Mouse (Mus musculus) yolk sac, embryonic 10.5 days (tissue): ENCODE measurements around the gene Bace1.
"Not testable (repeated sequence)": the region's sequence is repeated elsewhere in the genome, so short reads cannot be mapped to it uniquely, and the experiment has no call there.

Source experiments
- DNase-seq: peaks from one replicate; pipeline ENCODE4 v3.0.0-alpha.2; 2017; ENCODE audit warnings: low spot score

Gene Bace1

DNA sequence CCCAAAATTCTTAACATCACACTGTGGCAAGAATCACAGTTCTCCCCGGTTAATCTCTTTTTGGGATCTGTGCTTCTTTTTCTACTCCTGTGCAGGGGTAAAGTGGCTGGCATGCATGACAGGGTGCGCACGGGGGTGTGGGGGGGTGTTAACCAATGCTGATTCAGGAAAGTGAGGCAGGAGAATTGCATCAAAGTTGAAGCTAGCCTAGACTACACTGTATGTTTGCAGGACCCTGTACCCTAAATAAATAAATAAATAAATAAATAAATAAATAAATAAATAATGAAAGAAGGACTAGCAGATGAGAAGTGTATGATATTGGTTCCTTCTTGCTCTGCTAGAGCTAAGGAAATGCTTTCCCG, 329 bp upstream of the Bace1 start:
- DNase-seq: no peak

DNA sequence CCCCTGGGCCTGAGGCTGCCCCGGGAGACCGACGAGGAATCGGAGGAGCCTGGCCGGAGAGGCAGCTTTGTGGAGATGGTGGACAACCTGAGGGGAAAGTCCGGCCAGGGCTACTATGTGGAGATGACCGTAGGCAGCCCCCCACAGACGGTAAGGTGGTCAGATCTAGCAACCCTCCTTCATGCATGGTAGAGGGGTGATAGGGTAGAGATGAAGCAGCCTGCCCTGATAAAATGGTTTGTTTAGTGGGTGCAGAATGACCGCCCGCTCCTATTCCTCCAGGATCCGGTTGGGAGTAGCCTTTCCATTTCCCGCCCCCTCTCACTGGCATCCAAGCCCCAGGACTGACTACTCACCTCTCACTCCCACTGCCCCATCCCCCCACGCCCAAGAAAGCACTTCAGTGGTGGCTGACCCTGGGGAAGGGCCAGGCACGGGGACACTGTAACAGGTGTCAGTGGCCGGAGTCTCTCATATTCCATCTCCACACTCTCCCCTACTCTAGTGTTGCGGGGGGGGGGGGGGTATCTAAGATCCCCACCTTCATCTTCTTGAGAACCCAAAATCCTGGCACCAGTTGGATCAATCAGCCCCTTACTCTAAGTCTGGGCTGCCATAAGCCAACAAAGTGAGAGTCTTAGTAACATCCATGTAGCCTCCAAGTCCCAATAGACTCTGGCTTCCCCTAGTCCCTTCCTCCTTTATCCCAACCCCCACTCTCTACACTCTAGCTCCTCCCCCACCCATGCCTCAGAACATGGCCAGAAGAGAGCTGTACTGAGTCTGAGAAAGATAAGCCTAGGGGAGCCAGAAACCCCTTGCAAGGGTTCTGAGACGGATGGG, 980 bp downstream of the Bace1 start:
- no peak for DNase-seq

DNA sequence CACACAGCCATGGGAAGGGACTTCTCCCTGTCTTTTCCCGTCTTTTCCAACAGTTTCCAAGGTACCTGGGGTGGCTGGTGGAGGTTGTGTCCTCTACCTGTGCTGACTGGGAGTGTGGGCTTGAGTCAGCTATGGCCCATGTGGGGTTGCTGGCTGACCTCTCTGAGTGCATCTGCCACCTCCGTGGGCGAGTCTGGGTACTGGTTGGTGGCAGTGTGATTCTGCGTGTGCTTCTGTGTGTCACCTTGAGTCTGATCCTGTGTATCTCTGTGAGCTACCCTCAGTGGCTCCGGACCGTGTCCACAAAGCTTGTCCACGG, 1.6 kb downstream of the Bace1 start:
- DNase-seq: no peak

DNA sequence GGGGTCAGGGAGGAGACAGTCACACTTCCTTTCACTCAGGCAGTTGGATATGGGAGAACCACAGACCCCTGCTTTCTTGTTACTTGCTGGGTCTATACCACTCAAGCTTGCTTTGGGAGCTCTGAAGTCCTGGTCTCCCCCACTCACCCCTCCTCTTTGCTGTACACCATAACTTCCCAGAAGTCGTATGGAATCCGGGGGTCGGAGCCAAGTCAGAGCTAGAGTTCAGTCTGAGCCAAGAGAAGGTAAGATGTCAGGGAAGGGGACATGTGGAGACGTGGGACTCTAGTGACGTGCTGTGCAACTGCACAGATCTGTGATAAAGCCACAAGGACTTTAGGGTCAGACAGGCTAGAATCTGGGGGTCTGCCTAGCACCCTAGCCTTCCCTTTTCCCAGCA, 2.0 kb downstream of the Bace1 start:
- no peak for DNase-seq

DNA sequence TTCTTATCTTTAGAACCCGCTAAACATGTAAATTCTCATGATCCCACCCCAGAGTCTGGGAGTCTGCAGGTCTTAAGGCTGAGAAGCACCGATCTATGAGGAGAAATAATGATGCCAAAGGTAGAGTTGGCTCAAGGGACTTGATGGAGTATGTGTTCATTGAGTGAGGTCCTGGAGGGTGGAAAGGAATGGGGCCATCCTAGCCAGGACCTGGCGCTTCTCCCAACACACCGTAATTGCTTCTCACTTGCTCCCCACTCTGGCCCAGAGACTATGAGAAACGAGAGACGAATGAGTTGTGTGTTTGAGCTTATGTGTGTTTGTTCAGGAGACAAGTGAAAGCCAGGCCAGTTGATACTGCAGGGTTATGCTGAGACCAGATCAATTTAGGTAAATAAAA, 3.1 kb downstream of the Bace1 start:
- no peak for DNase-seq

DNA sequence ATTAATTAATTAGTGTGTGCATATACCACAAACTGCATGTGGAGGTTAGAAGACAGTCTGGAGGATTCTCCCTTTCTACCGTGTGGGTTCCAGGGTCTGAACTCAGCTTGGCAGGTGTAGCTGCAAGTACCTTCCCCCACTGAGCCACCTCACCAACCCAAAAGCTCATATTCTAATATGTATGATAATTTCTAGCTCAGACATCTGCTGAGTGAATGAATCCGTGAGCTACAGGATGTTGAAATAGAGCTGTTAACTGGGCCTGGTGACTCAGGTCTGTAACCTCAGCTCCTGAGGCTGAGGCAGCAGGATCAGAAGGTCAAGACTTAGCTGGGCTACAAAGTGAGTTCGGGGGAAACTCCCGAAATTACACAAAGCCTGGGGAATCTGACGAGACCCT, 4.6 kb downstream of the Bace1 start:
- no peak for DNase-seq

DNA sequence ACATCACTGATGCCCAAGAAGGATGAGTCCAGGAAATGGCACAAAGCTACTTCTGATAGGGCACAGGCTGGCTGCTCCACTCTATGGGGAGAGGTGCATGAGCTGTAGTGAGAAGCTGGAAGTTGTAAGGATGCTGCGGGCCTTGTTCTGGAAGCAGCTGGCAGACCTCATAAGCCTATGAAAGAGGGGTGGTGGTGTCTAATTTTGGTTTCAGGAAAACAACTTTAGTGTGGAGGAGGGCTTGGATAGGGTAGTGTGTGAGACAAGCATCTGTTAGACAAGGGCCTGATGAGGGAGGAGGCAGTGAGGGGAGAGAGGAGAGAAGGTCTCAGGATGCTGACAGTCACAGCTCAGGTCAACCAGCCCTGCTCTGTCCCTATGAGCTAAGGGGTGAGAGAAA, 5.4 kb downstream of the Bace1 start:
- DNase-seq: no peak

DNA sequence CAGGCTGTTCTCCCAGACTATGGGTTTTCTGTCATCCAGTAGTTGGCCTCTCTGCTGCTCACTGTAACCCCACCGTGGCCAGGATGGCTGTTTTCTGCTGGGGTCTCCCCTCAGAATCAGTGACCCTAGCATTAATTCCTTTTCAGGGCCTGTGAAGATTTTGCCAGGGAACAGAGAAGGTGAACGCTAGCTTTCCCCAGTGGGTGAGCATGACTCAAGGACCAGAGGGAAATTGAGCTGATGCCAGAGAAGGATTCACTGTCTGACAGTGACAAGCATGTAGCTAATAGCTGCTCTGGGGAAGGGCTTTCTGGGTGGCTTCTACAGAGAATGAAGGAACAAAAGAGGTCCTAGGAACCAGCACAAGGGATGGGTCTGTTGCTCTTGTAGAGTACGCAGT, 7.2 kb downstream of the Bace1 start:
- no peak for DNase-seq

DNA sequence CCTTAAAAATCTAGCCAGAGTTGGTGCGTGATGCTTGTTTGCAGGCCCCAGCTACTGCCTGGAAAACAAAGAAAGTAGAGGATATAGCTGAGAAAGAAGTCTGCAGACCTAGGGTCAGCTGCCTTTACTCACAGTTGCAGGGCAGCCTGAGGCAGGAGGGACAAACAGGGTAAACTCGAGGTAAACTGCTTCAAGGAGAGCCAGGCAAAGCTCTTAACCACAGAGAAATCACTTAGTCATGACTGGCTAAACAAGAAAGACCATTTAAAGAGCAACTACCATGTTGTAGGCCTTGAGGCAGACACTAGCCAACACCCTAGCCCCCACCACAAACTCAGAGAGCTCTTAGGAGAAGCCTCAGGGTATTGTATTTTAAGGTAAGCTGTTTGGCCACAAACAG, 7.8 kb downstream of the Bace1 start:
- DNase-seq: not testable (repeated sequence)

DNA sequence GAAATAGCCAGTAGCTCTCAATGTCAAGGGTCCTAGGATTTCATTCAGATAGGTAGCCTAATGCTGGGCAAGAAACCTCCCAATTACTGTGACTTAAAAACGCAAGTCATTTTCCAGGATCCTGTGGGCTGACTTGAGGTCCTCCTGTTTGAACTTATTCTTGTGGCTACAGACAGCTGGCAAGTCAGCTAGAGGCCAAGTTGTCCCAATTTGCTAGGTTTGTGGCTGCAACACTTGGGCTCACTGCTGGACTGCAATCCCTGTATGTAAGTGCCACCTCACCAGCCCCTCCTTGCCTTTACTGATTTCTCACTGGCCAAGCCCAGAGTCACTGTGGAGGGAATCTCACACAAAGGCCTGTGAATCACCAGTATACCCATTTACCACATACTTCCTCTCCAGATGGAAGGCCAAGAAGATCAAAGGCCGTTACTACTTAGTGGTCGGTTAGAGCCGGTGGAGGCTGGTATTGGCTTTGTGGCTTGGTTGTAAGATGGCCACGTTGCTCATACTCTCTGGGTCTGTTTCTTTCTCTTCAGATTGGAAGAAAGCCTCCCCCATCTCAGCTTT, 8.6 kb downstream of the Bace1 start:
- no peak for DNase-seq

DNA sequence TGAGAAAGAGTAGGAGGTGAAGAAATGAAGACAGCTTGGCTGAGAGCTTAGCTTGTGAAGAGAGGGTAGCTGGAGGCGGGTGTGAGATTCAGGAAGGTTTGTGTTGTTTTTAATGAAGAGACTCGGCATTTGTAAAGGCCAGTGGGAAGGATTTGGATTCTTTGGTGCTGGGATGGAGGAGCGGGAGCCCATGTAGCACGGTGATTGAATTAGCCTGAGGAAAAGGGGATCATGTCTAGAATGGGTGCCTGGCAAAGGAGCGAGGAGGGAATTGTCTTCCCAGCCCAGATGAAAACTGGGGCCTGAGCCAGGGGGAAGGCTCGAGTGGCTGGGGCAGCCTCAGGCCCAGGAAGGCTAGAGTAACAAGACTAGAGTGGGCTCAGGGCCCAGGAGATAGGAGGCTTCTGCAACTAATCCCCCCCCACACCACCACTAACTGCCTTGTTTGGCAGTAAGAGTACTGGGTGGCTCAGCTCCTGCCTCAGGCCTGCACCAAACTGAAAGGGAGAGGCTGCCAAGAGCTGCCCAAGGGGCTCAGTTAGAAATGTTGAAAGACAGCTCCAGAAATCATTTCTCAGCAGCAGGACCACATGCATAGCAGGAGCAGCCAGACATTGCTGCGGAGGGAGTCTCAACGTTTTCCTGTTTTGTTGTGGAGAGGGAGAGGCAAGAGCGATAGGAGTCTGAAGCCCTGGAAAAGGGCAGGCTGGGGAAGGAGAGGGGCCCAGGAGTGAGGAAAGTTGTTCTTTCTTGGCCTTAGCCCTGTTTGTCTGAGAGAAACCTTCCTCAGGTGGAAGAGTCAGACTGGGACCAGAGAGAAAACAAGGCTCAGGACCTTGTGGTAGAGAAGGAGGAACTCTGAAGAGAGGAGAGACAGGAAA, 11.4 kb downstream of the Bace1 start:
- no peak for DNase-seq

DNA sequence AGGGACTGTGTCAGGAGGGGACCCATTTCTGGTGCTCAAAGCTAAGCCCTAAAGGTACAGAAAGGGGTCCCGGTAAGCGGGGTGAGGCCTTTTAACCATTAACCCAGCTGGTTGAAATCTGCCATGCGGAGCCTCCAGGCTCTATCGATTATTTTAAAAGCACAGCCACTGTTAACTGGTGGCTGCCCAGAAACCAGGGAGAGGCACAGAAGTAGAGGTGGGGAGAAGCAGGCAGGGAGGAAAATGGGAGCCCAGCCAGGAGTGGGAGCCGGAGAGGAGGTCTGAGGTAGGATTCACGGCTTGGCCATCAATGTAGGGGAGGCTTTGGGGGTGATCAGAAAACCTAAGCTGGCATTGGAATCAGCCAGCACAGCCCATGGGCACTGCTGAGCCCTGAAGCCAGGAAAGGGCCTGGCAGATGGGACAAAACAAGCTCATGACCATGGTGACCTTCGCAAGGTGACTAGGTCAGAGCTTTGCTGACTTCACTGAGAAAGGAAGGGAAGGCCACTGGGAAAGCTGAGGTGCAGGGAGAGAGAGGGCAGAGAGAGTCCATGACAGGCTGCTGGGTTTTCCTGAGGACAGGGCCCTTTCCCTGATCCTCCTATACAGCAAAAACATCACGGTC, 12.3 kb downstream of the Bace1 start:
- no peak for DNase-seq

DNA sequence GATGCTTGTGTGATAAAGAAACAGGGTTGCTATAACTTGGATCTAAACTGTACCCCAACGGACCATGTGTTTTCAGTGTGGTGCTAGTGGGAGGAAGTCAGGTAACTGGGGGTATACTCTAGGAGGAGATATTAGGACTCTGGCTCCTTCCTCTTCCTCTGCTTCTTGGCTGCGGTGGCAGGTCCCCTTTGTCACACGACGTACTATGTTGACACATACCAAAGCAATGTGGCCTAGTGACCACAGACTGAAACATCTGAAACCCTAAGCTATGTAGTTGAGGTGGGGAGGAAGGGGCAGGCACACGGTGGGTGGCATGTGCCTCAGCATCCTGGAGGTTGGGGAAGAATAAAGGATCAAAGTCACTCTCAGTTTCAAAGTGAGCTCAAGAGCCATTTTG, 12.9 kb downstream of the Bace1 start:
- no peak for DNase-seq

DNA sequence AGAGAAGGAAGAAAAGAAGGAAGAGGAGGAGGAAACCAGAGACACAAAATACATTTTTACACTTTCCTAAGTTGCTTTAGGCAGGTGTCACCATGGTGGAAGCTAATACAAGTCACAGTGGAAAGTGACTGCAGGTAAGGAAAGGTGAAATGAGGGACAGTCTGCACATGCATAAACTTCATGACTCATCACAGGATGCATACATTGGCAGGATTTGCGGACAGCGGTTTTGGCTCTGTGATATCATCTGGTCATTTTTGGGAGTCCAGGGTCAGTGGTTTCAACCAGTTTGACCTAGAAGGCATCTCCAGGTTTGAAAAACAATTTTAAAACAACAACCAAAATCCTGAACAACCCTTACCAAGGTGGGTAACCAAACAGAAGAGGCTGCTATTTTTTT, 13.4 kb downstream of the Bace1 start:
- no peak for DNase-seq

DNA sequence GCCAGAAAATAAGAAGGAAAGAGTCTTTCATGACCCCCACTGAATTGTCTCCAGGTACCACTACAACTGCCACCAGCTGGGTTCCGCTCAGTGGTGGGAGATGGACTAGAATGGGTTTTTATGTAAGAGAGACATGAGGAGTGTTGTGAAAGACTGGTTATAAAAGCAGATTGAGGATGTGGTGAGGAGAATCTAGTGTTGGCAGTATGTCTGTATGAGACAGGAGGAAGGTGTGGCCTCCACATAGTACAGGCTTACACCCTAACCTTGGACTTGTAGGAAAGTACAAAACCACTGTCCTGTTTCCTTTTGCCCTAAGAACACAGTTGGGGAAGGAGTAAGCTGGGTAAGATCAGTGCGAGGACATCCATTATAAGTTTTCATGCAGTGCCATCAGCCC, 15.3 kb downstream of the Bace1 start:
- DNase-seq: no peak

DNA sequence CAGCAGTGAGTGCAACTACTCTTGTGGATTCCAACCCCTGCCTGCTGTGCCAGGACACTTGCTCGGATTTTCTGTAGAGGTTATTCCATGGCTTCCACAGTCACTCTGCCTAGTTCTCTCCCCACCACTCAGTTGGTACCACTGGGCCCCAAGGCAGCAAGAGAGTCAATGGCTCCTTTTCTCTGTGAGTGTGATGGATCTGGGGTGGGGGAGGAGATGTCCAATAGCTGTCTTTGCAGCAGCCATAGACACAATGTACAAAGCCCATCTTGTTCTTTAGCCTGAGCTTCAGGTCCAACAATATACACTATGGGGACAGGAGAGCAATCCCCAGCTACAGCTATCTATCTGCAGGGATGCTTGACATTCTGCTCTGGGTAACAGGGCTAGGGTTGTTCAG, 15.8 kb downstream of the Bace1 start:
- no peak for DNase-seq

DNA sequence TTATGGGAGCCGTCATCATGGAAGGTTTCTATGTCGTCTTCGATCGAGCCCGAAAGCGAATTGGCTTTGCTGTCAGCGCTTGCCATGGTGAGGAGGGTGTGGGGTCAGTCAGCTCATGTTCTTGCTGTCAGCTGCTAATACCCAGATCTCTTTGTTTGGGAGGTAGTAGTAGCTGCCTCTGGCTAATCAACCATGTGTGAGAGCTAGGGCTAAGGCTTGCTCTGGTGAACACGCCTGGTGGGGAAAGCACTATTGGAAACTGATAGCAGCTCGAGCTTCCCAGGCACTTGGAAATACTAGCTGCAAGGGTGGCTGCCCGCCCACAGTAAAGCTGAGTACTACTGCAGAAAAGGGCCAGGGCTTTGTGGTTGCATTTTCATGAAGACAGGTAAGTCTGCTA, 21.0 kb downstream of the Bace1 start:
- DNase-seq: no peak

DNA sequence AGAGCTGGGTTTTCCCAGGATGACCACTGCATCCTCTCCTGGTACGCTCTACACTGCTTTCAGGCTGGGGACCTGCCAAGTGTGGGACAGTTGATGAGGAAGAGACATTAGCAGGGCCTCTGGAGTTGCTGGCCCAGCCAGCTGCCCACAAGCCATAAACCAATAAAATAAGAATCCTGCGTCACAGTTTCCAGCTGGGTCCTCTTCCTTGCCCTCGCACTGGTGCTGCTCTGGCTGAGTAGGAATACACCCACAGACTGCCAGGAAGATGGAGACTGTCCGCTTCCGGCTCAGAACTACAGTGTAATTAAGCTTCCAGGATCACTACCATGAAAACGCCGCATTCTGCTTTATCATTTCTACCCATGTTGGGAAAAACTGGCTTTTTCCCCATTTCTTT, 23.4 kb downstream of the Bace1 start:
- no peak for DNase-seq

DNA sequence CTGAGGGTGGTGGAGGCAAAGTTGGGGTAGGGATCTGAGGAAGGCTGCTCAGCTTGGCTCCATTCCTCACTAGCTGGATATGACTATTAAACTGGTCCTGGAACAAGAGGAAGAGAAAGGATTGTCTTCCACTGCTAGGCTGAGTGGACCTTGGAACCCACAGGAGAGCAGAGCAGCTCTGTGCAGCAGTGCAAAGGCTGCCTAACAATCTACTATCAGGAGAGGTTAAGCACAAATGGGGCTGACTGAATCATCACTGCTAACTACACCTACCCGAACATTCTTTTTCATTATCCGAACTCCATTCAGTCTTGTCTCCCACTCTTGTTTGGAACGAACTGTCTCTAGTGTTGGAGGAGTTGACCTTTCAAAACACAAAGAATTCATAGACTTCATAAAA, 30.8 kb downstream of the Bace1 start:
- peak; percentile 43 for DNase-seq

DNA sequence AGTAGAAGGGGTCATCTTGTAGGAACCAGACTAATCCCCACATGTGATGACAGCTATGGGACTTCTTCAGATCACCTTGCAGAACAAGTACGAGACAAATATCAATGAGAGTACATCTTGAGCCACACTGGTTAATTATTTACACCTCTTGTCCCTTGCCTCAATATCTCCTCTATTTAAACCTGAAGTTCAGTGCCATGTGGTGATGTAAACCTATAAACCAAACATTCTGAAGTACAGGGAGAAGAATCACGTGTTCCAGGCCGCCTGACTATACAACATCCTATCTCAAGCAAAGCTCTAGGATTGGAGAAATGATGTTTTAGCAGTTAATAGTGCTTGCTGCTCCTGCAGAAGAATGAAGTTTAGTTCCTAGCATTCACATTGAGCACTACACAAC, 31.9 kb downstream of the Bace1 start:
- peak; percentile 23 for DNase-seq

DNA sequence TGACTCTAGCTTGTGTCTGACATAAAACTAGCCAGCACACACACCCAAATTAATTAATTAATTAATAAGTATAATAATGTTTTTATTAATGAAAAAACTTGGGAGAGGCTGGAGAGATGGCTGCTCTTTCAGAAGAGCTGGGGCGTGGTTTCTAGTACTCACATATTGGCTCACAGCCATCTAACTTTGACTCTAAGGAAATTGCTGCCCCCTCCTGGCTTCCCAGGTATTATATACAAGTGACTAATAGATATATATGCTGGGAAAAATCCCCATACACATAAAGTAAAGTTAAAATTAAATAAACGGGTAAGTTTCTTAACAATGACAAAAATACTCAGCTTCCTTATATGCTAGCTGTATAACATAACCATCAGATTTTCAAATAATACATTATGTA, 39.5 kb downstream of the Bace1 start:
- no peak for DNase-seq

DNA sequence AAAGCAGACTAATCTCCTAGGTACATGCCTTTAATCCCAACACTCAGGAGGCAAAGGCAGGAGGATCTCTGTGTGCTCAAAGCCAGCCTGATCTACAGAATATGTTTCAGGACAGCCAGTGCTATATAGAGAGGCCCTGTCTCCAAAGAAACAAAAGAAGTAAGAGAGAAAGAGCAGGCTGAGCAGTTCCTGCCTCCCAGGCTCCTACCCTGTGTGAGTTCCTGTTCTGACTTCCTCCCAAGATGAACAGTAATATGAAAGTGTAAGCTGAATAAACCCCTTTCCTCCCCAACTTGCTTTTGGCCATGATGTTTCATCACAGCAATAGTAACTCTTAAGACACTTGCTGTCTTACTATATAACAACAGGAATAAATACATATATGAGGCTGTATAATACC, 55.3 kb downstream of the Bace1 start:
- no peak for DNase-seq

DNA sequence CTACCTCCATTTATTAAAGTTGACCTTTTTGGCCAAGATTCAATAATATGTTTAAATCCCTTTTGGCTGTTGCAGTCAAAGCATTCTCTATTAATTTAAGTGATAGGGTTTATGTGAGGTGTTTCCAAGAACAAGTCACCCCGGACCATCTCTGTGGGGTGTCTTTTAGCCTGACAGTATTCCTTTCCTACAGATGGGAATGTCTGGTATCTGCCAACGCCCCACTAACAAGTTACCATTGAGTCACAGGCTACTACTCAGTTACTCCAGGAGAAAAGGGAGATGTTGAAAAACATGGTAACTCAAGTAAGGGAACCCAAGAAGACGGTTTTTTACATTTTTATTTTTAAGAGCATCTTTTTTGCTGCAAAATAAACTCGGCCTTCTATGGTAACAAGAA, 66.8 kb downstream of the Bace1 start:
- no peak for DNase-seq
